Mouse (Mus musculus) MEL (cell line): ENCODE measurements around the gene Rcn1. TPM values are rescaled to one million over a fixed set of nuclear protein-coding genes. Genes with fewer than 3 reads are reported as not detected.

Source experiments
- DNase-seq: peaks from one replicate; pipeline ENCODE4 v3.0.0; 2011; ENCODE audit warnings: low read depth, low spot score
- H3K27ac ChIP-seq: 2 replicates; pipeline ENCODE4 v1.5.1; 2012; ENCODE audit warnings: low read depth, mild to moderate bottlenecking, control low read depth, low read length, moderate library complexity; ENCODE audit not compliant: control insufficient read depth
- H3K27me3 ChIP-seq, 2 experiments: fragments of 150-350 bp in 1 of 2; sonication (generic) in 1 of 2; 2 replicates each; pipeline ENCODE4 v1.6.1; 2012; ENCODE audit warnings: low read length in 2 of 2, mild to moderate bottlenecking in 2 of 2, improper control_type of control experiment in 1 of 2, moderate library complexity in 1 of 2; ENCODE audit not compliant: insufficient read depth in 2 of 2, control insufficient read depth in 1 of 2
- H3K36me3 ChIP-seq, 2 experiments: 2 replicates each; pipeline ENCODE4 v1.6.1; 2012 to 2014; ENCODE audit warnings: low read length in 2 of 2, improper control_type of control experiment in 1 of 2, inconsistent platforms in 1 of 2, mild to moderate bottlenecking in 1 of 2; ENCODE audit not compliant: insufficient read depth in 2 of 2, control insufficient read depth in 1 of 2
- H3K4me1 ChIP-seq, 2 experiments: fragments of 150-350 bp in 1 of 2; sonication (generic) in 1 of 2; 2 replicates each; pipeline ENCODE4 v1.6.1; 2012; ENCODE audit warnings: low read length in 2 of 2, improper control_type of control experiment in 1 of 2, mild to moderate bottlenecking in 1 of 2; ENCODE audit not compliant: insufficient read depth in 2 of 2, control insufficient read depth in 1 of 2
- H3K4me3 ChIP-seq, 2 experiments: fragments of 150-350 bp in 1 of 2; sonication (generic) in 1 of 2; 2 replicates each; pipeline ENCODE4 v1.5.1; 2012; ENCODE audit warnings: low read depth in 2 of 2, low read length in 2 of 2, mild to moderate bottlenecking in 2 of 2, moderate library complexity in 2 of 2, control low read depth in 1 of 2, improper control_type of control experiment in 1 of 2; ENCODE audit not compliant: control insufficient read depth in 1 of 2, insufficient read depth in 1 of 2
- H3K79me2 ChIP-seq: 2 replicates; pipeline ENCODE4 v1.6.1; 2012; ENCODE audit warnings: mild to moderate bottlenecking, low read length, moderate library complexity; ENCODE audit not compliant: control insufficient read depth, poor library complexity, insufficient read depth
- H3K9ac ChIP-seq: 2 replicates; pipeline ENCODE4 v1.6.1; 2012; ENCODE audit warnings: low read depth, mild to moderate bottlenecking, control low read depth, low read length, moderate library complexity; ENCODE audit not compliant: control insufficient read depth, poor library complexity, severe bottlenecking
- H3K9me3 ChIP-seq: fragments of 150-350 bp; sonication (generic); replicated peaks from 2 replicates; pipeline ENCODE4 v1.6.1; 2012; ENCODE audit warnings: mild to moderate bottlenecking, low read length, improper control_type of control experiment, moderate library complexity; ENCODE audit not compliant: insufficient read depth
- BHLHE40 ChIP-seq: IDR thresholded peaks from 2 replicates; pipeline ENCODE4 v1.6.1; 2012; ENCODE audit warnings: low read depth, mild to moderate bottlenecking, inconsistent platforms, low read length, improper control_type of control experiment, borderline replicate concordance
- CHD1 ChIP-seq: IDR thresholded peaks from 2 replicates; pipeline ENCODE4 v1.6.1; 2012; ENCODE audit warnings: low read depth, mild to moderate bottlenecking, inconsistent platforms, low read length, improper control_type of control experiment
- EP300 ChIP-seq, 2 experiments: IDR thresholded peaks; 2 replicates each; pipeline ENCODE4 v1.6.1; 2011; ENCODE audit warnings: improper control_type of control experiment in 2 of 2, low read length in 2 of 2, low read depth in 1 of 2, mild to moderate bottlenecking in 1 of 2
- GATA1 ChIP-seq: IDR thresholded peaks from 2 replicates; pipeline ENCODE4 v1.6.1; 2011; ENCODE audit warnings: low read depth, low read length, improper control_type of control experiment
- KAT2A ChIP-seq: conservative IDR thresholded peaks from 2 replicates; pipeline ENCODE4 v1.6.1; 2012; ENCODE audit warnings: low read depth, low read length, improper control_type of control experiment, inconsistent platforms
- MAFK ChIP-seq: IDR thresholded peaks from 2 replicates; pipeline ENCODE4 v1.6.1; 2011; ENCODE audit warnings: low read depth, mild to moderate bottlenecking, low read length, improper control_type of control experiment, borderline replicate concordance
- MAX ChIP-seq: IDR thresholded peaks from 2 replicates; pipeline ENCODE4 v1.6.1; 2011; ENCODE audit warnings: low read length, improper control_type of control experiment
- MAZ ChIP-seq: IDR thresholded peaks from 2 replicates; pipeline ENCODE4 v1.6.1; 2012; ENCODE audit warnings: low read depth, mild to moderate bottlenecking, inconsistent platforms, low read length, improper control_type of control experiment
- MEF2A ChIP-seq: IDR thresholded peaks from 2 replicates; pipeline ENCODE4 v1.6.1; 2014; ENCODE audit warnings: low read depth, mild to moderate bottlenecking, inconsistent platforms, low read length, improper control_type of control experiment; ENCODE audit not compliant: poor library complexity, insufficient replicate concordance, severe bottlenecking; ENCODE audit errors: extremely low read depth
- MYC ChIP-seq: IDR thresholded peaks from 2 replicates; pipeline ENCODE4 v1.6.1; 2011; ENCODE audit warnings: low read depth, mild to moderate bottlenecking, low read length, improper control_type of control experiment, moderate library complexity
- NELFE ChIP-seq: IDR thresholded peaks from 2 replicates; pipeline ENCODE4 v1.6.1; 2011; ENCODE audit warnings: low read depth, low read length, improper control_type of control experiment
- POLR2A ChIP-seq, 2 experiments: IDR thresholded peaks; 2 replicates each; pipeline ENCODE4 v1.6.1; 2011 to 2012; ENCODE audit warnings: low read length in 2 of 2, mild to moderate bottlenecking in 2 of 2, control low read depth in 1 of 2, improper control_type of control experiment in 1 of 2, low read depth in 1 of 2, moderate library complexity in 1 of 2; ENCODE audit not compliant: control insufficient read depth in 1 of 2, insufficient read depth in 1 of 2, poor library complexity in 1 of 2
- TCF12 ChIP-seq: IDR thresholded peaks from 2 replicates; pipeline ENCODE4 v1.6.1; 2014; ENCODE audit warnings: low read depth, mild to moderate bottlenecking, inconsistent platforms, low read length, improper control_type of control experiment, moderate library complexity
- USF2 ChIP-seq, 2 experiments: IDR thresholded peaks; 2 replicates each; pipeline ENCODE4 v1.6.1; 2011 to 2012; ENCODE audit warnings: improper control_type of control experiment in 2 of 2, low read length in 2 of 2, borderline replicate concordance in 1 of 2, inconsistent platforms in 1 of 2, low read depth in 1 of 2, mild to moderate bottlenecking in 1 of 2; ENCODE audit not compliant: insufficient read depth in 1 of 2
- ZKSCAN1 ChIP-seq: IDR thresholded peaks from 2 replicates; pipeline ENCODE4 v1.6.1; 2012; ENCODE audit warnings: low read depth, mild to moderate bottlenecking, inconsistent platforms, low read length, improper control_type of control experiment, moderate library complexity
- ZMIZ1 ChIP-seq: IDR thresholded peaks from 2 replicates; pipeline ENCODE4 v1.6.1; 2012; ENCODE audit warnings: low read depth, mild to moderate bottlenecking, inconsistent platforms, low read length, improper control_type of control experiment, moderate library complexity
- polyA plus RNA-seq, 2 experiments: library from polyadenylated mRNA; stranded (reverse) in 1 of 2; unstranded in 1 of 2; fragments of >175 nt in 1 of 2; fragments of >200 nt in 1 of 2; gene quantifications; 2 replicates each; pipeline versions ENCODE4 v1.2.1 to v1.2.4; 2012; ENCODE audit warnings: low replicate concordance in 2 of 2, low read depth in 1 of 2; ENCODE audit not compliant: insufficient read length in 2 of 2, insufficient read depth in 1 of 2, missing spikeins in 1 of 2
- total RNA-seq: library from RNA; depleted of rRNA; stranded (reverse); fragments of 300-350 nt; gene quantifications from 2 replicates; pipeline ENCODE4 v1.2.3, GENCODE M21; 2012

Rcn1 gene
- total and polyA plus RNA-seq, 3 experiments = 45.7 to 51.0 TPM; not detected in 1

DNA sequence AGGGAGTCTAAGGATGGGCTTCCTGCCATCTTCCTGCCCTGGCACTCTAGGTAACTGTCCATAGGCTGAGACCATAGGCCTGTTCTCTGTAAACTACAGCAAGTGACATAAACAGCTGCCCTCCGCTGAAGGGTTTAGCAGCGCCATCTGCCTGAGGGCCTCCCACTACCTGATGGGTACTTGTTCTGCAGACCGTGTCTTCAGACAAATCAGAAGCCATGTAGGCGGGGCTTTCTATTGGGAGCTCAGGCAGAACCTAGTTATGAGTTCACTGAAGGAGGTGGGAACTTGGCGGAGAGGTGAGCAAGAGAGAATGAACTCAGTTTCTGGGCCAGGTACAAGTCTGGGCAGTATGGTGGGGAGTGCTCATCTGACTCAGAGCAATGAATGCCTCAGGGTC is 26.4 kb downstream of the Rcn1 start:
- Histone ChIP-seq H3K27me3 (peaks cover 2 to 6% of the 10 kb centered on the region in 2 experiments; a peak in 3 of 4 replicates), H3K4me3 (no peak overlapping the region), H3K9ac (no peak overlapping the region), H3K9me3 (no peaks in the 10 kb centered on the region), H3K36me3 (no peaks in the 10 kb centered on the region), H3K27ac (no peak overlapping the region), H3K79me2 (no peaks in the 10 kb centered on the region), H3K4me1 (no peaks in the 10 kb centered on the region)
- no peak for DNase-seq
- TF ChIP-seq MAZ (no peak), KAT2A (no peak)

- DNase-seq = no peak
- no peak for TF ChIP-seq ZKSCAN1
- no peak for TF ChIP-seq NELFE
- no peak for TF ChIP-seq USF2 (IDR thresholded peaks at IDR 0.05; ENCODE audit: borderline replicate concordance in 1 of 2, insufficient read depth in 1 of 2, low read depth in 1 of 2, low read length in 2 of 2)
- TF ChIP-seq CHD1 = no peak
- TF ChIP-seq TCF12 = no peak
- no peak for TF ChIP-seq MYC
- no peak for TF ChIP-seq MEF2A
- TF ChIP-seq BHLHE40 = no peak
- no peak for TF ChIP-seq POLR2A (IDR thresholded peaks at IDR 0.05; ENCODE audit: control insufficient read depth in 1 of 2, insufficient read depth in 1 of 2, low read depth in 1 of 2, low read length in 2 of 2, poor library complexity in 1 of 2)
- no peak for TF ChIP-seq ZMIZ1
- no peak for TF ChIP-seq MAFK
- TF ChIP-seq MAX = no peak
- no peak for TF ChIP-seq GATA1
- TF ChIP-seq EP300 (IDR thresholded peaks at IDR 0.05; ENCODE audit: low read depth in 1 of 2, low read length in 2 of 2) = no peak
- Histone ChIP-seq H3K27me3 (peaks cover 2 to 6% of the 10 kb centered on the region in 2 experiments; a peak in 3 of 4 replicates), H3K79me2 (no peaks in the 10 kb centered on the region), H3K27ac (no peak overlapping the region), H3K4me3 (no peak overlapping the region), H3K4me1 (no peaks in the 10 kb centered on the region), H3K9me3 (no peaks in the 10 kb centered on the region), H3K9ac (no peak overlapping the region), H3K36me3 (no peaks in the 10 kb centered on the region)
Measured at GRCm38 (mm10) chr2:105372156-105372555, 27.0 kb downstream of the Rcn1 start.
